Mouse (Mus musculus) limb, embryonic 11.5 days (tissue): Measurements from ENCODE around the gene Ralgps2. TPM values are rescaled to one million over a fixed set of nuclear protein-coding genes. Genes with fewer than 3 reads are reported as not detected.

Experiments
- ATAC-seq: fragments of 200-750 bp; cut with Nextera tagmentation; 2 replicates; pipeline ENCODE4 v1.8.0; 2017; ENCODE audit warnings: low read depth; ENCODE audit not compliant: insufficient number of reproducible peaks, low FRiP score, low TSS enrichment
- DNase-seq: peaks from one replicate; pipeline ENCODE4 v3.0.0-alpha.2; 2015; ENCODE audit warnings: low spot score
- H3K27ac ChIP-seq: fragments of 300-500 bp; sonication (generic); replicated peaks from 2 replicates; pipeline ENCODE4 v1.5.1; 2014; ENCODE audit warnings: low read depth, mild to moderate bottlenecking, low read length
- H3K27me3 ChIP-seq: fragments of 300-500 bp; sonication (generic); 2 replicates; pipeline ENCODE4 v1.6.1; 2014; ENCODE audit warnings: mild to moderate bottlenecking, low read length, mixed read lengths; ENCODE audit not compliant: control insufficient read depth, insufficient read depth
- H3K36me3 ChIP-seq: fragments of 300-500 bp; sonication (generic); 2 replicates; pipeline ENCODE4 v1.6.1; 2014; ENCODE audit warnings: mild to moderate bottlenecking, low read length, moderate library complexity, mixed read lengths; ENCODE audit not compliant: control insufficient read depth, insufficient read depth
- H3K4me1 ChIP-seq: fragments of 300-500 bp; sonication (generic); 2 replicates; pipeline ENCODE4 v1.6.1; 2014; ENCODE audit warnings: low read length, mixed read lengths; ENCODE audit not compliant: control insufficient read depth, insufficient read depth
- H3K4me2 ChIP-seq: fragments of 300-500 bp; sonication (generic); 2 replicates; pipeline ENCODE4 v1.6.1; 2014; ENCODE audit warnings: low read depth, mild to moderate bottlenecking, moderate library complexity; ENCODE audit not compliant: severe bottlenecking
- H3K4me3 ChIP-seq: fragments of 300-500 bp; sonication (generic); 2 replicates; pipeline ENCODE4 v1.5.1; 2014; ENCODE audit warnings: low read depth, low read length
- H3K9ac ChIP-seq: fragments of 300-500 bp; sonication (generic); 2 replicates; pipeline ENCODE4 v1.6.1; 2014; ENCODE audit warnings: mild to moderate bottlenecking, low read length
- H3K9me3 ChIP-seq: fragments of 300-500 bp; sonication (generic); 2 replicates; pipeline ENCODE4 v1.6.1; 2016; ENCODE audit warnings: low read length; ENCODE audit not compliant: control insufficient read depth
- WGBS: fragments of 180-500 bp; shearing (Covaris S2); extraction: QIAGEN DNeasy Blood & Tissue Kit; methylation state at CpG from one replicate; pipeline ENCODE4 v1.1.7; 2014; 5-methylcytosine and 5-hydroxymethylcytosine counted together
- polyA plus RNA-seq: library from polyadenylated mRNA; unstranded; fragments of >200 nt; fragmentation: Nextera tagmentation; extraction: Ambion mirVana; gene quantifications from 2 replicates; pipeline ENCODE4 v1.2.1, GENCODE M21; 2014

The Ralgps2 gene
- polyA plus RNA-seq, 1 experiment from 2014 or later: 87.0 TPM

DNA sequence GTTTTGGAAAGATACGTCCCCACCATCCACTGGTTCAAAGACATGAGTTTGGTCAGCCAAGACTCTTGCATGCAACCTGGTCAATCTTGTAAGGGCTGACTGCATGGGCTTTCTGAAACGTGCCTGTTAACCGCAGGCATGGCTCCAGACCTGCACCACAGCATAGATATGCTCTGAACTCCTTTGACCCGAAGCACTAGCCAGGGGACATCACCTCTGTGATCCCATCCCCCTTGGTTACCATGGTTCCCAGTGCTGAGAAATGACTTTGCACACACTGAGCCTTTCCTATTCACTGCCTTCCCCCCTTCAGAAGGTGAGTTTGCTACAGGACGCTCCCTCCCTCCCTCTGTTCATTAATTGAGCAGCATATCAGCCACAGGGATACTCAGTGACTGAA is 155.3 kb downstream of the Ralgps2 start:
- no peaks in the 10 kb centered on the region for H3K36me3 ChIP-seq
- H3K4me1 ChIP-seq: peaks cover 21% of the 10 kb centered on the region
- ATAC-seq: no peak
- no peak overlapping the region for H3K9ac ChIP-seq
- 64% methylated on average over 5 of the region's 5 CpGs for WGBS
- no peak for DNase-seq
- no peaks in the 10 kb centered on the region for H3K9me3 ChIP-seq
- no peak overlapping the region for H3K4me2 ChIP-seq
- H3K27ac ChIP-seq: no peak overlapping the region
- no peak overlapping the region for H3K4me3 ChIP-seq
- H3K27me3 ChIP-seq: no peaks in the 10 kb centered on the region

DNA sequence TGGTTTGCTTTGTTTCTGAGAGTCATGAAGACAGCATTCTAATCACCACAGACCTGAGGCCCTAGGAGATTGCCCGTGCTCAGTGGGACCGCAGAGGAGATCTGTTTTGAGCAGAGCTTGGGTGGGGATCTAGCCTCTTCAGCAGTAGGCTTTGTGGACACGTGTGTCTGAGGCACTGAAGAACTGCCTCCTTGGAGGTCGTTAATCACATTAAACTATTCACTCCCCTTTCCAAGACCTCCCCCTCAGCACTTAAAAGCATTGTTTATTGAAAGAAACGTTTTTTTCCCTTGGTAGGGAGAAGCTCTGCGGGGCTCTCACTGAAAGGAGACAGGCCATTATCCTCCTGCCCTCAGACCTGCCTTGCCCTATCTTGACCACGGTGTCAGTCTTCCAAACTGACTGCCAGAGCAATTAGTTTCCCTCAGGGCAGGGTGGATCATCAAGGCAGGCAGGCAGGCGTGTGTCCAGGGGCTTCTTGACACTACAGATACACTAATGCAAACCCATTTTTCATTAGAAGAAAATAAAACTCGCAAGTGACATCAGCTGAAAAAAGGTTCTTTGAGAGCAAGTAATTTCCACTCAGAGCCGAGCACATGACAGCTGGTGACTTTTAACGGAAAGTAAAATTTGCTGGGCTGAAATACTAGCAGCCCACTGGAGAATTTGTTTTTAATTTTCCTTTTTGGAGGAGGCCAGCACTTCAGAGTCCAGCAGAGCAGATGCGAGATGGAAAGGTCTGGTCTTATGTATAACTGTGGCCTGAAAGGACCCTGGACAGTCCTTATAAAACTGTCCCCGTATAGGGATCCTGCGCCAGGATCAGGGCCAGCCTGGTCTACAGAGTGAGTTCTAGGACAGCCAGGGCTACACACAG is 157.2 kb downstream of the Ralgps2 start:
- WGBS: 21% methylated on average over 14 of the region's 14 CpGs
- ATAC-seq (no peak), DNase-seq (no peak)
- H3K27me3 ChIP-seq: no peaks in the 10 kb centered on the region
- H3K36me3 ChIP-seq: no peaks in the 10 kb centered on the region
- H3K27ac ChIP-seq: peak overlapping the region; percentile 78; the same call in 1 of the 2 replicates
- peaks cover 27% of the 10 kb centered on the region for H3K4me1 ChIP-seq
- no peak overlapping the region for H3K9ac ChIP-seq
- H3K9me3 ChIP-seq: no peaks in the 10 kb centered on the region
- no peak overlapping the region for H3K4me3 ChIP-seq
- no peak overlapping the region for H3K4me2 ChIP-seq

DNA sequence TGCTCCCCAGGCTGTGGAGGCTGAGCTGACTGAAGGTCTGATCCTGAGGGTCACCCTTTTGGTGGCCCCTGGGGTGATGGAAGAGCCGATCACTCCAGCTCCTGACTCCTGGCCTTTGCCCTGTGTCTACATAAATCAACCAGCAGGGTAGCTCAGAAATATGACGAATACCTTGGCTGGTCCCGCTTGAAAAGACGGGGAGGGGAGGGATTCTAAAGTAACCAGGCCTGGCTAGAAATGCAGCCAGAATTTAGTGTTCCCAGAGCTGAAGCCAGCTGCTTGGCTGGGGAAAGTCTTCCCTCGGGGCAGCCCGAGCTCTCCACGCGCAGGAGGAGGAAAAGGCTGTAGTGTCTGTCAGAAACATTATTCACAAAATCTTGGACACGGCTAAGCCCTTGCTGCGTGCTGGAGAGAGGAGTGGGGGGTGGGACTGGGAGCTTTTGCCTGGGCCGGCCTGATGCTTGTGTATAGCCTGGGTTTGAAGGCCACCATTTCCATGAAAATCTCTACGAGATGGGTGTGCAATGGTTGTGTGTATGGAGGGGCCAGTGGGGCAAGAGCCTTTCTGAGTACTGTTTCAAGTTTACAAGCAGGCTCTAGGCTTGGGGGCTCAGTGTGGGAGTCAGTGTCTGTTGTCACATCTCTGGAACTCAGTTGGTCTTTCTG is 158.2 kb downstream of the Ralgps2 start:
- no peak overlapping the region; the same call in 1 of the 2 replicates for H3K4me2 ChIP-seq
- 8% methylated on average over 12 of the region's 12 CpGs for WGBS

DNA sequence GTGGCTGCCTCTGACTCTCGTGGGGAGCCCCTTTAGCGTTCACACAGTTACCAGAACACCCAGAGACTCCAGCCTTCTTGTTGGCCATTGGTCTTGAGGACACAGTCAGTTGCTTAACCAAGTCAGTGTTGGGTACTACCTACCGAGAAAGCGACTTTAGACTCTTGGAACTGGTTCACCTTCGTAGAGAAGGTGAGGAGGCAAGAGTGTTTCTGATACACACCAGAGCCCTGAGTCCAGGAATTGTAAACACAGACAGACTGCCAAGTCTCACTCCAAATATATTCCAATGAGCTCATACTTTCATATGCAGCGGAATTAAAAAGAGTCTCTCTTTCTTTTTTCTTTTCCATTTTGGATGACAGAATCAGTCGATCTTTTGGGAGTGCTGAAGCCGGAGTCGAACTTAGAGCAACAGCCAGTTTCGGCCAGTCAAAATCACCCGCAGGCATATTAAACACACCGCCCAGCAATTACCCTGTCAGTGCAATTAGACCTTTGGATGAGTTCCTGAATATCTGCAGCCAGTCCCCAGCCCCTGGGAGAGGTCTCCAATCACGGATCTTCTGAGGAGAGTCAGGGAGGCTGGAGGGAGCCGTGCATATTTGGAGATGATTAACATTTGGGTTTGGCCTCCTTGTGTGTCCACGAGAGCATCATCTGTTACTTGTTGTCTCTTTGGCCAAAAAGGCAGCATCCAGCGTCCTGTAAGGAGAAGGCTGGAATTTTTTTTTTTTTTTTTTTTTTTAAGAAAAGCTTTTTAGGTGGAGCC is 159.0 kb downstream of the Ralgps2 start:
- Histone ChIP-seq H3K4me1 (peaks cover 27% of the 10 kb centered on the region), H3K4me2 (no peak overlapping the region)
- peak; percentile 33 for DNase-seq

More for the DNA sequence above, 158.2 kb downstream of the Ralgps2 start:
- H3K9me3 ChIP-seq: no peaks in the 10 kb centered on the region
- H3K4me3 ChIP-seq: no peak overlapping the region
- no peak overlapping the region for H3K9ac ChIP-seq
- DNase-seq (peak; percentile 70), ATAC-seq (peak; percentile 65)
- H3K36me3 ChIP-seq: no peaks in the 10 kb centered on the region
- peaks cover 27% of the 10 kb centered on the region for H3K4me1 ChIP-seq
- H3K27me3 ChIP-seq: no peaks in the 10 kb centered on the region
- peak overlapping the region; percentile 78 for H3K27ac ChIP-seq

DNA sequence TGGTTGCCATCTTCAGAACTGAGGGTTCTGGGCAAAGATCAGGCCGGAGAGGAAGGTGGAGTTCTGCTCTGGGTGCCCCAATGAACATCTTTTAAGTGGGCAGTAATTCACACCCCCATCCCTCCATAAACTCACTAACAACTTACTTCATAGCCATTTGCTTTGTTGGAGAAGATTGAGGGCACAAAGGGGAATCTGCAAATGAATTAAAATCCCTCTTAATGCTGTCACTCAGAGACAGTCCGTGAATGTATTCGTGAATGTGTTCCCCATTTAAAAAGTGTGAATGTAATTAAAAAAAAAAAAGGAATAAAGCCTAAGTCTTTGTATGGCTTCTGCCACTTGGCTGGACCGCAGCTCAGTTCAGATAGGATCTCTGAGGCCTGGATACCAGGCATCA is 159.8 kb downstream of the Ralgps2 start:
- H3K4me2 ChIP-seq: no peak overlapping the region
- no peak overlapping the region for H3K9ac ChIP-seq
- WGBS: 46% methylated on average over 4 of the region's 4 CpGs
- peaks cover 24% of the 10 kb centered on the region for H3K4me1 ChIP-seq
- no peaks in the 10 kb centered on the region for H3K9me3 ChIP-seq
- H3K27ac ChIP-seq: peak overlapping the region; percentile 53
- DNase-seq: no peak
- no peak for ATAC-seq
- no peak overlapping the region for H3K4me3 ChIP-seq
- no peaks in the 10 kb centered on the region for H3K36me3 ChIP-seq
- H3K27me3 ChIP-seq: no peaks in the 10 kb centered on the region

More for the DNA sequence above, 159.0 kb downstream of the Ralgps2 start:
- H3K9ac ChIP-seq: no peak overlapping the region
- WGBS: 42% methylated on average over 16 of the region's 16 CpGs
- H3K27ac ChIP-seq: peak overlapping the region; percentile 78; the same call in 1 of the 2 replicates
- no peaks in the 10 kb centered on the region for H3K36me3 ChIP-seq
- H3K4me3 ChIP-seq: no peak overlapping the region
- H3K9me3 ChIP-seq: no peaks in the 10 kb centered on the region
- H3K27me3 ChIP-seq: no peaks in the 10 kb centered on the region
- no peak for ATAC-seq

DNA sequence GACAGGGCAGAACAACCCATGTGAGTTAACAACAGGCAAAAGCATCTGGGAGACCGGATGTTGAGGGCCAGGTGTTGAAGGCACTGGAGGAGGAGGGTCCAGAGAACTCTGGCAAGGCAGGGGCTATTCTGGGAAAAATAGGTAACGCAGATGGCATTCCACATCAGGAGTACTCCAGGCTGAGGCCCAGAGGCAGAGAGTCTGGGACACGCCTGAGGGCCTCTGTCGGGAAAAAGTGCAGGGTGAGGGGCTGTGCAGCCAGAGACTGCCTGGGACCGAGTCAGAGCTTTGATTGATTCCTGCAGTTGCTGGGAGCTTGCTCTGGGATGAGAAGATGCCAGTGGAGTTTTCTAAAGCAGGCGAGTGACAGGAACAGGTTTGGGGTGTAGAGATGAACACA is 160.4 kb downstream of the Ralgps2 start:
- Histone ChIP-seq H3K36me3 (no peaks in the 10 kb centered on the region), H3K27ac (peak overlapping the region; percentile 53), H3K4me2 (no peak overlapping the region), H3K9ac (no peak overlapping the region), H3K9me3 (no peaks in the 10 kb centered on the region), H3K4me1 (peaks cover 24% of the 10 kb centered on the region), H3K27me3 (no peaks in the 10 kb centered on the region), H3K4me3 (no peak overlapping the region)
- DNase-seq (peak; percentile 58), ATAC-seq (peak; percentile 55; the same call in 1 of the 2 replicates)
- WGBS: 18% methylated on average over 6 of the region's 6 CpGs

DNA sequence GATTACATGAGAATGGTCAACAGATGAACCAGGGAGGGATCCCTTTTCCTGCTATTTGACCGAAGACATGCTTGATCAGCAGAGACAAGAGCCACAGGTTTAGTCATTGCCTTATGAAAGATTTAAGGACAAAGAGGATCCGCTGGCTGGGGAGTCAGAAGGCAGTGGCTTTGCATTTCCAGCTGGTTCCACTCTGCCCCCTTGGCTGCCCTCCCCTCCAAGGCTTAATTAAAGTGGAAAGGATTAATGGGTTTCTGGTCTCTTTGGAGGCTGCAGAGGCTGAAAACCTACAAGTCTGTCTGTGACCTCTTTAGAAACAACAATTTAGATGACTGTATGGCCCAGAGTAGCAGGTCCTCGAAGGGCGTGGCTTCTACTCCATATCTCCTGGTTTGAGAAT is 161.5 kb downstream of the Ralgps2 start:
- Histone ChIP-seq H3K36me3 (no peaks in the 10 kb centered on the region), H3K4me2 (no peak overlapping the region), H3K27ac (no peak overlapping the region), H3K9me3 (no peaks in the 10 kb centered on the region), H3K27me3 (no peaks in the 10 kb centered on the region), H3K9ac (no peak overlapping the region), H3K4me3 (no peak overlapping the region), H3K4me1 (peaks cover 24% of the 10 kb centered on the region)
- no peak for DNase-seq
- no peak for ATAC-seq
- WGBS: 77% methylated on average over 4 of the region's 4 CpGs

DNA sequence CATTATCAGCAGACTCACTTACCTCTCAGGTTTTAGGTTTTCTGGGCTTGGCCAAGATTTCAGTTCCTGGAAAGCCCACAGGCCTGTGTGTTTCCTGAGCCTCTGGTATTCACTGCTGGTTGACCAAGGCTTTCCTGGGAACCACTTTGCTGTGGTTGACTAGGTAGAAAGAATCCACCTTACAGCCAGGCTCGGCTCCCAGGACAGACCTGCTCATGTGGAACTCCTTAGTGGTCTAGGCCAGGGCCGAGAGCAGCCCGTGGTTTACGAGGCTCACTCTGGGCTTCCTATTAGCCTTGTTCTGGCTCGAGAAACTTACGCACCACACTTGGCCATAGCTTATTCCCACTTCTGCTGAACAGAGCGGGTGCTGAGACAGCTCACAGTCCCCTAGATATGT is 163.4 kb downstream of the Ralgps2 start:
- no peaks in the 10 kb centered on the region for H3K36me3 ChIP-seq
- H3K27me3 ChIP-seq: no peaks in the 10 kb centered on the region
- H3K4me3 ChIP-seq: no peak overlapping the region
- ATAC-seq: no peak
- H3K4me2 ChIP-seq: no peak overlapping the region
- WGBS: 76% methylated on average over 7 of the region's 7 CpGs
- no peaks in the 10 kb centered on the region for H3K9me3 ChIP-seq
- H3K9ac ChIP-seq: no peak overlapping the region
- H3K4me1 ChIP-seq: peaks cover 12% of the 10 kb centered on the region
- no peak for DNase-seq
- no peak overlapping the region for H3K27ac ChIP-seq
